Mouse (Mus musculus): ENCODE data around the gene Rabep2. TPM values are rescaled to one million over a fixed set of nuclear protein-coding genes. Genes with fewer than 3 reads are reported as not detected.

The Rabep2 gene
- polyA plus RNA-seq, 2 experiments = 30.7 to 35.2 TPM

DNA sequence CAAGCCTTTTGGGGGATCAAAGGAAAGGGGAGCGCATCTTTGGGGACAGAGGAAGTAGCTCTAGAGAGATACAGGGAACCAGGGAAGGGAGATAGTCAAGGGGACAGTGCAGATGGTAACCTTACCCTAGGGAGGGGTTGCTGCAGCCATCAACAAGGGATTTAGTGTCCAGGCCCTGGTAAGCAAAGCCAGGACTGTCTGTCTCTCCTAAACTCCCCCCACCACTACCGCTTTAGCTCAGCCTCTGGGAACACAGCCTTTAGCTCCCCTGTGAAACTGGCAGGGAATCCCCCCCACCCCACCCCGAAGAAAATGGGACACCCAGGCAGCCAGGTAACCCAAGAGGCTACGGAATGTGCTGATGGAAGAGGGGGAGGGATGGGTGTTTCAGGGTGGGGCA lies 35.0 kb downstream of the Rabep2 start:
- H3K4me1 ChIP-seq (ENCODE audit: control insufficient read depth, insufficient read depth, low read length) = peaks cover 17% of the 10 kb centered on the region
- no peak overlapping the region for H3K4me3 ChIP-seq (replicated peaks; ENCODE audit: low read length)
- H3K4me2 ChIP-seq (replicated peaks; ENCODE audit: low read depth, low read length, severe bottlenecking) = no peak overlapping the region
- ATAC-seq (ENCODE audit: low FRiP score, low read depth) = no peak
- 57% methylated on average over 4 of the region's 4 CpGs for WGBS
- DNase-seq (ENCODE audit: low spot score) = no peak
- no peaks in the 10 kb centered on the region for H3K27me3 ChIP-seq (ENCODE audit: control insufficient read depth, insufficient read depth, low read length)
- no peak for TF ChIP-seq POLR2A (IDR thresholded peaks at IDR 0.05; ENCODE audit: borderline replicate concordance, extremely low read depth, insufficient read depth, insufficient read length)
- no peak overlapping the region for H3K9ac ChIP-seq (ENCODE audit: low read depth, low read length, severe bottlenecking)
- H3K9me3 ChIP-seq (ENCODE audit: control insufficient read depth, low read length) = no peaks in the 10 kb centered on the region
- H3K36me3 ChIP-seq (ENCODE audit: control insufficient read depth, insufficient read depth, low read length) = peaks cover 24% of the 10 kb centered on the region
- H3K27ac ChIP-seq (replicated peaks; ENCODE audit: low read depth, low read length) = no peak overlapping the region

DNA sequence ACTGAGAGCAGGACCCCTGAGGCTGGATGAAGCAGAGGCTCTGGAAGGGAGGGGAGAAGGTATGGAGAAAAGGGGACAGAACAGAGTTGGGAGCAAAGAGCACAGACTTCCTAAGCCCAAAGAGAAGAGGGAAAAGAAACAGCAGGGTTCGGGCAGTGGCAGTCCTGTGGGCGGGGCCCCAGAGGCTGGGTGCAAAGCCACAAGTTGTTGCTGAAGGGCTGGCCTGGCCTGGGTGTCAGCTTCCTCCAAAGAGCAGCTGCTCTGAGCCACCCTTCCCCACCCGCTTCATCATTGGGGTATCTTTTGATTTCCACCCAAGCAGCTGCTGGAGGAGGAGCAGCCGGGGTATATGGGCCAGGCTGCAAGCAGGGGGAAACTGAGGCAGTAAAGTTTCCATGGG lies 35.6 kb downstream of the Rabep2 start:
- peaks cover 17% of the 10 kb centered on the region for H3K4me1 ChIP-seq (ENCODE audit: control insufficient read depth, insufficient read depth, low read length)
- no peak overlapping the region for H3K4me2 ChIP-seq (replicated peaks; ENCODE audit: low read depth, low read length, severe bottlenecking)
- H3K27me3 ChIP-seq (ENCODE audit: control insufficient read depth, insufficient read depth, low read length) = no peaks in the 10 kb centered on the region
- H3K9ac ChIP-seq (ENCODE audit: low read depth, low read length, severe bottlenecking) = no peak overlapping the region
- 45% methylated on average over 4 of the region's 4 CpGs for WGBS
- TF ChIP-seq POLR2A (IDR thresholded peaks at IDR 0.05; ENCODE audit: borderline replicate concordance, extremely low read depth, insufficient read depth, insufficient read length) = no peak
- no peak for ATAC-seq (ENCODE audit: low FRiP score, low read depth)
- H3K9me3 ChIP-seq (ENCODE audit: control insufficient read depth, low read length) = no peaks in the 10 kb centered on the region
- peaks cover 30% of the 10 kb centered on the region for H3K36me3 ChIP-seq (ENCODE audit: control insufficient read depth, insufficient read depth, low read length)
- H3K27ac ChIP-seq (replicated peaks; ENCODE audit: low read depth, low read length) = no peak overlapping the region
- no peak overlapping the region for H3K4me3 ChIP-seq (replicated peaks; ENCODE audit: low read length)
- no peak for DNase-seq (ENCODE audit: low spot score)

DNA sequence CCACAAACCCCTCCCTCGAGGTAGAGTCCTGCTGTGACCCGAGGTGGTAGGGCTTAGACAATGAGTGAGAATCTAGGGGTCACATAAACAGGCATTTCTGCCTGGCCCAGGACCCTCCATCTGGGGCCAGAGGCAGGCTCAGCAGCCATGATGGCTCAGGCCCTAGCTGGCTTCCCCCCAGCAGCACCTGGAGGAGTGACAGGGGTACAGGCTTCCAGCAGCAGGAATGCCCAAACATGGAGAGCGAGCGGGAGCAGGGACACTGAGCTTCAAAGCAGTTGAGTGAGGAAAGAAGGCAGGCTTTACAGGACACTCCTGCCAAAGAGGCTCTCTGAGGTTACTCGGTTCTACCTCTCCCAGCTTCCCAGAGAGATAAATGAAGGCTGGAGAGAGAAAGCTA lies 36.3 kb downstream of the Rabep2 start:
- WGBS = 40% methylated on average over 5 of the region's 5 CpGs
- no peaks in the 10 kb centered on the region for H3K9me3 ChIP-seq (ENCODE audit: control insufficient read depth, low read length)
- TF ChIP-seq POLR2A (IDR thresholded peaks at IDR 0.05; ENCODE audit: borderline replicate concordance, extremely low read depth, insufficient read depth, insufficient read length) = no peak
- ATAC-seq (ENCODE audit: low FRiP score, low read depth) (no peak), DNase-seq (ENCODE audit: low spot score) (no peak)
- H3K36me3 ChIP-seq (ENCODE audit: control insufficient read depth, insufficient read depth, low read length) = peaks cover 37% of the 10 kb centered on the region
- H3K4me1 ChIP-seq (ENCODE audit: control insufficient read depth, insufficient read depth, low read length) = peaks cover 17% of the 10 kb centered on the region
- no peak overlapping the region for H3K9ac ChIP-seq (ENCODE audit: low read depth, low read length, severe bottlenecking)
- no peak overlapping the region for H3K4me2 ChIP-seq (replicated peaks; ENCODE audit: low read depth, low read length, severe bottlenecking)
- no peaks in the 10 kb centered on the region for H3K27me3 ChIP-seq (ENCODE audit: control insufficient read depth, insufficient read depth, low read length)
- no peak overlapping the region for H3K27ac ChIP-seq (replicated peaks; ENCODE audit: low read depth, low read length)
- no peak overlapping the region for H3K4me3 ChIP-seq (replicated peaks; ENCODE audit: low read length)

DNA sequence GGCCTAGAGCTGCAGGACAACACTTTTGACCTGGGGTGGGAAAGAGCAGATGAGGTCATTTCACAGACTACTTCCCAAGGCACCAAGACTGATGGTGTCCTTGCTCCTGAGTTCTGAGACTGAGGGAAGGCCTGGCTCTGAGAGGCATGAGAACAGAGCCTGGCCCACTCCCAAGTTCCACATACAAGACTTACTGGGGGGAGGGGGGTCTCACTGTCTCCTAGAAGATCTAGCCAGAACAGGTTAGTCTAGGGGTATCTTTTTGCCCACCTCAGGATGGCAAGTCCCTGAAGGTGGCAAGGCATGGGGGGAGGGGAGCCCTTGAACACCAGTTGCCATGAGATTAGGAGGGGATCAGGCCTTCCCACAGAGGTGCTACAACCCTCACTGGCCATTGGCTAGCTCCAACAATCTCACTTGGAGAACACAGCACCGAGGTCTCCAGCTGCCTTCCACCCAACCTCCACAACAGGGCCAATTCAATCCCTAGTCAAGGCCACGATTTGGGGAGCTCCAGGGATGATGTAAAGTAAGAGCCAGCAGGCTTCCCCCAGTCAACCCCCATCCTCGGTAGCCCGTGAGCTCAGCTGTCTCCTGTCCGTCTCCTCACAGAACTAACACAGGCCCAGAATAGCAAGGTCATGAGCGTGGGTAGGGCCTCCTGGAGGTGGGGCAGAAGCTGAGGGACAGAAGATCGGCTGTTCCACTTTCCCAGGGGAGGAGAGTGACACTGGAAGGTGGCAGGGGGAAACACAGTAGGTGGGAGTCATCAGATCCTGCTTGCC lies 36.9 kb downstream of the Rabep2 start:
- WGBS = 53% methylated on average over 7 of the region's 7 CpGs
- Histone ChIP-seq H3K4me2 (replicated peaks; ENCODE audit: low read depth, low read length, severe bottlenecking) (no peak overlapping the region), H3K36me3 (ENCODE audit: control insufficient read depth, insufficient read depth, low read length) (peaks cover 43% of the 10 kb centered on the region), H3K27me3 (ENCODE audit: control insufficient read depth, insufficient read depth, low read length) (no peaks in the 10 kb centered on the region), H3K9ac (ENCODE audit: low read depth, low read length, severe bottlenecking) (no peak overlapping the region), H3K27ac (replicated peaks; ENCODE audit: low read depth, low read length) (peak overlapping the region; percentile 19; the same call in 1 of the 2 replicates), H3K4me3 (replicated peaks; ENCODE audit: low read length) (no peak overlapping the region), H3K4me1 (ENCODE audit: control insufficient read depth, insufficient read depth, low read length) (peaks cover 15% of the 10 kb centered on the region), H3K9me3 (ENCODE audit: control insufficient read depth, low read length) (no peaks in the 10 kb centered on the region)
- peak; percentile 58 for ATAC-seq (ENCODE audit: low FRiP score, low read depth)
- TF ChIP-seq POLR2A (IDR thresholded peaks at IDR 0.05; ENCODE audit: borderline replicate concordance, extremely low read depth, insufficient read depth, insufficient read length) = no peak
- no peak for DNase-seq (ENCODE audit: low spot score)

DNA sequence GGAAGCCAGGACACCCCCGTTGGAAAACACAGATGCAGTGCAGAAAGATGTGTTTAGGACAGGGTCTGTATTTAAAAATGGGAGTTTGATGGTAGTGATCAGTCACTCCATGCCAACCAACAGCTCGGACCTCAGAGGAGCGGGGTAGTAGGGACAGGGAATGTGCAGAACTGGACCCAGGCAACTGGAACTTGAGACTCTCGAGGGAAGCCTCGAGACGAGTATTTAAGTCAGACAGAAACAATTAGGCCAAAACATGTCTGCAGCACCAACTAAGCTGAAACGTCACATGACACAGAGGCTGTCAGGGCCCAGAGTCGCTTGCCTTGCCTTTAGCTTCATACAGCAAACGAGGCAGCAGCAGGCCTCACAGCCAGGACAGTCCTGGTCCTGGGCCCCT lies 37.6 kb downstream of the Rabep2 start:
- Histone ChIP-seq H3K27ac (replicated peaks; ENCODE audit: low read depth, low read length) (no peak overlapping the region; the same call in 1 of the 2 replicates), H3K4me1 (ENCODE audit: control insufficient read depth, insufficient read depth, low read length) (peaks cover 10% of the 10 kb centered on the region), H3K4me3 (replicated peaks; ENCODE audit: low read length) (no peak overlapping the region), H3K9ac (ENCODE audit: low read depth, low read length, severe bottlenecking) (no peak overlapping the region), H3K9me3 (ENCODE audit: control insufficient read depth, low read length) (no peaks in the 10 kb centered on the region), H3K27me3 (ENCODE audit: control insufficient read depth, insufficient read depth, low read length) (no peaks in the 10 kb centered on the region), H3K4me2 (replicated peaks; ENCODE audit: low read depth, low read length, severe bottlenecking) (no peak overlapping the region), H3K36me3 (ENCODE audit: control insufficient read depth, insufficient read depth, low read length) (peaks cover 49% of the 10 kb centered on the region)
- no peak for ATAC-seq (ENCODE audit: low FRiP score, low read depth)
- DNase-seq (ENCODE audit: low spot score) = no peak
- 58% methylated on average over 9 of the region's 9 CpGs for WGBS
- TF ChIP-seq POLR2A (IDR thresholded peaks at IDR 0.05; ENCODE audit: borderline replicate concordance, extremely low read depth, insufficient read depth, insufficient read length) = no peak

All from limb, embryonic 14.5 days (tissue).